Mouse (Mus musculus) MEL (cell line): ENCODE measurements around the gene Nyap2. TPM values are rescaled to one million over a fixed set of nuclear protein-coding genes. Genes with fewer than 3 reads are reported as not detected.

ENCODE experiments used
- DNase-seq: peaks from one replicate; pipeline ENCODE4 v3.0.0; 2011; ENCODE audit warnings: low read depth, low spot score
- H3K27ac ChIP-seq: 2 replicates; pipeline ENCODE4 v1.5.1; 2012; ENCODE audit warnings: low read depth, mild to moderate bottlenecking, control low read depth, low read length, moderate library complexity; ENCODE audit not compliant: control insufficient read depth
- H3K27me3 ChIP-seq, 2 experiments: fragments of 150-350 bp in 1 of 2; sonication (generic) in 1 of 2; 2 replicates each; pipeline ENCODE4 v1.6.1; 2012; ENCODE audit warnings: low read length in 2 of 2, mild to moderate bottlenecking in 2 of 2, improper control_type of control experiment in 1 of 2, moderate library complexity in 1 of 2; ENCODE audit not compliant: insufficient read depth in 2 of 2, control insufficient read depth in 1 of 2
- H3K36me3 ChIP-seq, 2 experiments: 2 replicates each; pipeline ENCODE4 v1.6.1; 2012 to 2014; ENCODE audit warnings: low read length in 2 of 2, improper control_type of control experiment in 1 of 2, inconsistent platforms in 1 of 2, mild to moderate bottlenecking in 1 of 2; ENCODE audit not compliant: insufficient read depth in 2 of 2, control insufficient read depth in 1 of 2
- H3K4me1 ChIP-seq, 2 experiments: fragments of 150-350 bp in 1 of 2; sonication (generic) in 1 of 2; 2 replicates each; pipeline ENCODE4 v1.6.1; 2012; ENCODE audit warnings: low read length in 2 of 2, improper control_type of control experiment in 1 of 2, mild to moderate bottlenecking in 1 of 2; ENCODE audit not compliant: insufficient read depth in 2 of 2, control insufficient read depth in 1 of 2
- H3K4me3 ChIP-seq, 2 experiments: fragments of 150-350 bp in 1 of 2; sonication (generic) in 1 of 2; 2 replicates each; pipeline ENCODE4 v1.5.1; 2012; ENCODE audit warnings: low read depth in 2 of 2, low read length in 2 of 2, mild to moderate bottlenecking in 2 of 2, moderate library complexity in 2 of 2, control low read depth in 1 of 2, improper control_type of control experiment in 1 of 2; ENCODE audit not compliant: control insufficient read depth in 1 of 2, insufficient read depth in 1 of 2
- H3K79me2 ChIP-seq: 2 replicates; pipeline ENCODE4 v1.6.1; 2012; ENCODE audit warnings: mild to moderate bottlenecking, low read length, moderate library complexity; ENCODE audit not compliant: control insufficient read depth, poor library complexity, insufficient read depth
- H3K9ac ChIP-seq: 2 replicates; pipeline ENCODE4 v1.6.1; 2012; ENCODE audit warnings: low read depth, mild to moderate bottlenecking, control low read depth, low read length, moderate library complexity; ENCODE audit not compliant: control insufficient read depth, poor library complexity, severe bottlenecking
- H3K9me3 ChIP-seq: fragments of 150-350 bp; sonication (generic); replicated peaks from 2 replicates; pipeline ENCODE4 v1.6.1; 2012; ENCODE audit warnings: mild to moderate bottlenecking, low read length, improper control_type of control experiment, moderate library complexity; ENCODE audit not compliant: insufficient read depth
- CHD1 ChIP-seq: IDR thresholded peaks from 2 replicates; pipeline ENCODE4 v1.6.1; 2012; ENCODE audit warnings: low read depth, mild to moderate bottlenecking, inconsistent platforms, low read length, improper control_type of control experiment
- EP300 ChIP-seq, 2 experiments: IDR thresholded peaks; 2 replicates each; pipeline ENCODE4 v1.6.1; 2011; ENCODE audit warnings: improper control_type of control experiment in 2 of 2, low read length in 2 of 2, low read depth in 1 of 2, mild to moderate bottlenecking in 1 of 2
- GABPA ChIP-seq: IDR thresholded peaks from 2 replicates; pipeline ENCODE4 v1.6.1; 2012; ENCODE audit warnings: low read depth, mild to moderate bottlenecking, inconsistent platforms, low read length, improper control_type of control experiment, moderate library complexity
- GATA1 ChIP-seq: IDR thresholded peaks from 2 replicates; pipeline ENCODE4 v1.6.1; 2011; ENCODE audit warnings: low read depth, low read length, improper control_type of control experiment
- HCFC1 ChIP-seq: IDR thresholded peaks from 2 replicates; pipeline ENCODE4 v1.6.1; 2012; ENCODE audit warnings: low read depth, mild to moderate bottlenecking, inconsistent platforms, low read length, improper control_type of control experiment, moderate library complexity
- MAFK ChIP-seq: IDR thresholded peaks from 2 replicates; pipeline ENCODE4 v1.6.1; 2011; ENCODE audit warnings: low read depth, mild to moderate bottlenecking, low read length, improper control_type of control experiment, borderline replicate concordance
- MAX ChIP-seq: IDR thresholded peaks from 2 replicates; pipeline ENCODE4 v1.6.1; 2011; ENCODE audit warnings: low read length, improper control_type of control experiment
- MXI1 ChIP-seq: IDR thresholded peaks from 2 replicates; pipeline ENCODE4 v1.6.1; 2011; ENCODE audit warnings: mild to moderate bottlenecking, low read depth, low read length, improper control_type of control experiment
- MYB ChIP-seq: IDR thresholded peaks from 2 replicates; pipeline ENCODE4 v1.6.1; 2011; ENCODE audit warnings: mild to moderate bottlenecking, low read depth, low read length, improper control_type of control experiment
- MYC ChIP-seq: IDR thresholded peaks from 2 replicates; pipeline ENCODE4 v1.6.1; 2011; ENCODE audit warnings: low read depth, mild to moderate bottlenecking, low read length, improper control_type of control experiment, moderate library complexity
- NRF1 ChIP-seq: IDR thresholded peaks from 2 replicates; pipeline ENCODE4 v1.6.1; 2014; ENCODE audit warnings: low read depth, mild to moderate bottlenecking, inconsistent platforms, low read length, improper control_type of control experiment, moderate library complexity; ENCODE audit not compliant: poor library complexity, insufficient read depth, severe bottlenecking
- POLR2A ChIP-seq, 2 experiments: IDR thresholded peaks; 2 replicates each; pipeline ENCODE4 v1.6.1; 2011 to 2012; ENCODE audit warnings: low read length in 2 of 2, mild to moderate bottlenecking in 2 of 2, control low read depth in 1 of 2, improper control_type of control experiment in 1 of 2, low read depth in 1 of 2, moderate library complexity in 1 of 2; ENCODE audit not compliant: control insufficient read depth in 1 of 2, insufficient read depth in 1 of 2, poor library complexity in 1 of 2
- POLR2AphosphoS2 ChIP-seq: IDR thresholded peaks from 2 replicates; pipeline ENCODE4 v1.6.1; 2011; ENCODE audit warnings: low read length, improper control_type of control experiment
- SIN3A ChIP-seq: IDR thresholded peaks from 2 replicates; pipeline ENCODE4 v1.6.1; 2012; ENCODE audit warnings: low read length, improper control_type of control experiment, inconsistent platforms
- TBP ChIP-seq: IDR thresholded peaks from 2 replicates; pipeline ENCODE4 v1.8.0; 2011; ENCODE audit warnings: low read depth, low read length, improper control_type of control experiment
- ZC3H11A ChIP-seq: IDR thresholded peaks from 2 replicates; pipeline ENCODE4 v1.6.1; 2012; ENCODE audit warnings: low read depth, mild to moderate bottlenecking, inconsistent platforms, low read length, improper control_type of control experiment
- ZNF384 ChIP-seq: IDR thresholded peaks from 2 replicates; pipeline ENCODE4 v1.6.1; 2012; ENCODE audit warnings: low read depth, mild to moderate bottlenecking, inconsistent platforms, low read length, improper control_type of control experiment
- polyA plus RNA-seq, 2 experiments: library from polyadenylated mRNA; stranded (reverse) in 1 of 2; unstranded in 1 of 2; fragments of >175 nt in 1 of 2; fragments of >200 nt in 1 of 2; gene quantifications; 2 replicates each; pipeline versions ENCODE4 v1.2.1 to v1.2.4; 2012; ENCODE audit warnings: low replicate concordance in 2 of 2, low read depth in 1 of 2; ENCODE audit not compliant: insufficient read length in 2 of 2, insufficient read depth in 1 of 2, missing spikeins in 1 of 2
- total RNA-seq: library from RNA; depleted of rRNA; stranded (reverse); fragments of 300-350 nt; gene quantifications from 2 replicates; pipeline ENCODE4 v1.2.3, GENCODE M21; 2012

Gene Nyap2
- total and polyA plus RNA-seq, 3 experiments, result not detected

DNA sequence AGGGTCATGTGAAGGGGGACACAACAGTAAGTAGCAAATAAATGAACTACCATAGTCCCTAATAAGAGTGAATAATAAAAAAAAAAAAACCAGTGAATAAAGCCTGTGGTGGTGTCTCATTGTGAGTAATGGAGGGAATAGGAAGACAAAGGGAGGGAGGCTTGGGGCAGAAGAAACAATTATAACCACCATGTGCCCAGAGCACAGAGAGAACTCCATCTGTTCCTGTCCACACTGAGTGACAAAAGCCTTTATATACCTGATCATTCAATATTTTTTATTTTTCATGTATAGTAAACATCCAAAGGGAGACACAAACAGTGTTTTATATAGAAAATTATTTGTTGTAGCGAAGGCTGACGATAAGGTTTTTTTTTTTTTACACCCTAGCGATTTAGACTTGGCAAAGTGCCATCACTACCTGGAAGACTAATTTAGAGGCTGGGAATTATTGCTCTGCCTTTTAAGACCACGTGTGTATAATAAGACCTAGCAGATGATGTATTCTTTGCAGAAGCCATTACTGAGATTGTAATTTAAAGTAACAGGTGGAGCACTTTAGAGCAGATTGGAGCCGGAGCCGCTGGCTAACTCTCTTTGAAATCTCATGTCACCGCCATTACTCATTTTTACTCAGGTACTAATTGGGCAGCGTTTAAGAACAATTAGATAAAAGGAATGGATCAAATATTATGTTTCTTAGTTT, 55.4 kb downstream of the Nyap2 start:
- H3K27me3 ChIP-seq, result no peaks in the 10 kb centered on the region
- H3K4me1 ChIP-seq, result no peaks in the 10 kb centered on the region
- H3K9me3 ChIP-seq, result no peaks in the 10 kb centered on the region
- no peak overlapping the region for H3K4me3 ChIP-seq
- H3K27ac ChIP-seq, result no peak overlapping the region
- no peak for DNase-seq
- TF ChIP-seq ZC3H11A, result no peak
- TF ChIP-seq, all 39 proteins: peak for 0
- Histone ChIP-seq H3K79me2 (no peaks in the 10 kb centered on the region), H3K9ac (no peak overlapping the region), H3K36me3 (no peaks in the 10 kb centered on the region)

- no peaks in the 10 kb centered on the region for H3K79me2 ChIP-seq
- TF ChIP-seq ZC3H11A (no peak), GATA1 (0 out of 2 replicates have a peak, but pooled peaks have one; percentile 11)
Measured at GRCm38 (mm10) chr1:81143855-81144254, 67.1 kb downstream of the Nyap2 start.

DNA sequence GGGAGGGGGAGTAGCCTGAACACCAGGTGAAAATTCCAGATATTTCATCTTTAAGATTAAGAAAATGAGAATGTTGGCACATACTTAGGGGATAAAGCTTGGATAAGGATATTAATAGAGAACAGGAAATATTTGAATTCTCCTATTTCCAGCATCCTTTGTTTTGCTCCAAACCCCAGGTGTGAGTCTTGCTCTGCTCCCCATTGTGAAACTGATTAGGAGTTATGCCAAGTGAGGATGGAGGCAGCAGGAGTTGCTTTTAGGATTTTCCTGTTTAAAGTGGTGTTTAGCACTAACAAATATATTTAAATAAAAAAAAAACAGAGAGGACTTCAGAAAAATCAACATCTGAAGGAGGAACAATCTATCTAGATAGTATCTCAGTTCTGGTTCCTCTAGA, 68.8 kb downstream of the Nyap2 start:
- Histone ChIP-seq H3K4me3 (no peak overlapping the region), H3K27ac (no peak overlapping the region), H3K9me3 (no peaks in the 10 kb centered on the region), H3K79me2 (no peaks in the 10 kb centered on the region), H3K9ac (no peak overlapping the region), H3K27me3 (no peaks in the 10 kb centered on the region), H3K36me3 (no peaks in the 10 kb centered on the region), H3K4me1 (no peaks in the 10 kb centered on the region)
- no peak for TF ChIP-seq EP300 (IDR thresholded peaks at IDR 0.05; ENCODE audit: low read depth in 1 of 2, low read length in 2 of 2)
- no peak for TF ChIP-seq TBP
- no peak for TF ChIP-seq CHD1
- no peak for TF ChIP-seq SIN3A
- DNase-seq, result no peak

More at GRCm38 (mm10) chr1:81143855-81144254, 67.1 kb downstream of the Nyap2 start:
- DNase-seq, result peak; percentile 17
- H3K4me3 ChIP-seq, result no peak overlapping the region
- no peaks in the 10 kb centered on the region for H3K27me3 ChIP-seq
- no peaks in the 10 kb centered on the region for H3K36me3 ChIP-seq
- H3K27ac ChIP-seq, result no peak overlapping the region
- no peak overlapping the region for H3K9ac ChIP-seq
- H3K4me1 ChIP-seq, result no peaks in the 10 kb centered on the region
- no peaks in the 10 kb centered on the region for H3K9me3 ChIP-seq

GRCm38 (mm10) chr1:81169245-81169644, 92.5 kb downstream of the Nyap2 start:
- H3K79me2 ChIP-seq, result no peaks in the 10 kb centered on the region
- H3K4me1 ChIP-seq, result no peaks in the 10 kb centered on the region
- no peaks in the 10 kb centered on the region for H3K36me3 ChIP-seq
- no peak for DNase-seq
- no peak overlapping the region for H3K4me3 ChIP-seq
- no peaks in the 10 kb centered on the region for H3K9me3 ChIP-seq
- no peak overlapping the region for H3K27ac ChIP-seq
- no peaks in the 10 kb centered on the region for H3K27me3 ChIP-seq
- no peak for TF ChIP-seq MXI1
- TF ChIP-seq ZNF384, result no peak
- TF ChIP-seq POLR2AphosphoS2, result no peak
- TF ChIP-seq HCFC1, result no peak
- TF ChIP-seq MYB, result no peak
- TF ChIP-seq GABPA, result no peak
- TF ChIP-seq MAFK, result no peak
- no peak for TF ChIP-seq NRF1
- no peak for TF ChIP-seq MAX
- TF ChIP-seq POLR2A (IDR thresholded peaks at IDR 0.05; ENCODE audit: control insufficient read depth in 1 of 2, insufficient read depth in 1 of 2, low read depth in 1 of 2, low read length in 2 of 2, poor library complexity in 1 of 2), result no peak
- no peak for TF ChIP-seq MYC
- H3K9ac ChIP-seq, result no peak overlapping the region
